Mouse (Mus musculus) megakaryocyte, embryonic 14.5 days (primary cell): ENCODE measurements around the gene Daam2.

Experiments
- FLI1 ChIP-seq: IDR thresholded peaks from 2 replicates; pipeline ENCODE4 v1.6.1; 2012; ENCODE audit warnings: low read length, inconsistent platforms, mixed read lengths
- GATA1 ChIP-seq: IDR thresholded peaks from 3 replicates; pipeline ENCODE4 v1.6.1; 2012; ENCODE audit warnings: mixed read lengths, low read length, inconsistent platforms, borderline replicate concordance

DNA sequence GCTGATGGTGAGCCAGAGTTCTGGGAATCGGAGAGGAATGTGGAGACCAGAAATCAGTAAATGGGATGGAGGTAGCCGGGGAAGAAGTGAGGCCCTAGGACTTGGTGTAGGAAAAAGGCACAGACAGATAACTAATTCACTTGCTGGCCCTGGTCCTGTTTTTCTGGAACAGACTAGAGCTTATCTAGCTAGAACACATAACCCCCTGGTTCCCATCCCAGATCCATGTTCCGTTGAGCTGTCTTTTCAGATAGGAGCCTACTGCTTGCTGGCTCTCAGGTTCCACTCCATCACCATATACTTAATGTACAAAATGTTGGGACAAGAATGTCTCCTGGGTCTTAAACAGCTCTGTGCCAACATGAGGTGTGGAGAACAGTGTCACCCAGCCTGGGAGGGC is 106.3 kb downstream of the Daam2 start:
- no peak for TF ChIP-seq GATA1
- TF ChIP-seq FLI1: no peak
